ENCODE assay signal across 27 mouse cellular contexts in the genomic region with DNA sequence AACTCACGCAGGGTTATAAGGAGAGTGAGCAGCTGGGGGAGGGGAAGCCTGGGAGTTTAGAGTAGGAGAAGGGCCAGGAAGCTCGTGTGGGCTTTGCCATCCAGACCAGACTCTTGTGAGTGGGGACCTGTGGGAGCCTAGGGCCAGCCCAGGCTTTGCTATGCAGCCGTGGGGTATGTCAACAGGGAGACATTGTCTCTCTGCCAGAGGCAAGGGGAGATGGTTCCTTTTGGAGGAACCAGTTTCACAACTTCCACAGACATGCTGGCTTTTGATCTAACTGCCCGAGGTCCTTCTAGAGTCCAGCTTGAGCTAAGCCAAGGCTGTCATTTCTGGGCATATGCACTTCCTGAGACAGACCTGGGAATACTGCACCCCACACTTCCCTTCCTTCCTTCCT. TPM values are rescaled to one million over a fixed set of nuclear protein-coding genes. Genes with fewer than 3 reads are reported as not detected.
DNase-seq lines count a peak whose midpoint lies in the region; ATAC-seq and TF ChIP-seq lines count a peak whose summit lies in the region.
"Had no signal": no experiment of that assay in that cellular context is flagged by ENCODE, and none has a peak within 500 bp of the region (broad histone marks: within the 10 kb centered on the region; RNA-seq: fewer than 3 reads in every experiment).

No protein-coding gene starts in this region.

- DNase-seq in kidney, adult 8-10 months, result no peak
- no peak for DNase-seq in midbrain, embryonic 10.5 days (ENCODE audit: low spot score)
- DNase-seq in midbrain, postnatal 0 days (ENCODE audit: low spot score), result no peak
- no peak for DNase-seq in cerebellum, adult 11-12 months
- DNase-seq in left cerebral cortex, postnatal 10 days (ENCODE audit: extremely low spot score in 1 of 2, low spot score in 2 of 2), result no peak
- DNase-seq: adrenal gland, postnatal 10 days; cerebellum, adult 9-11 months; embryo, embryonic 11 days; gastrocnemius, adult 2 months; heart, postnatal 10 days; kidney, postnatal 36 days; liver, embryonic 13.5 days; lung, adult 18-20 months; thymus, postnatal 25 days had no signal

- no peaks in the 10 kb centered on the region for H3K9me3 ChIP-seq in kidney, embryonic 15.5 days (replicated peaks)
- H3K9me3 ChIP-seq in midbrain, embryonic 10.5 days (replicated peaks), result no peaks in the 10 kb centered on the region
- no peaks in the 10 kb centered on the region for H3K9me3 ChIP-seq in midbrain, postnatal 0 days (ENCODE audit: low read length)
- H3K9me3 ChIP-seq: embryonic facial prominence, embryonic 13.5 days; heart, embryonic 13.5 days; limb, embryonic 10.5 days; limb, embryonic 15.5 days; liver, embryonic 13.5 days; midbrain, embryonic 13.5 days had no signal

- no peak overlapping the region for H3K4me2 ChIP-seq in kidney, embryonic 15.5 days
- H3K4me2 ChIP-seq in midbrain, postnatal 0 days (ENCODE audit: low read depth, low read length, poor library complexity, severe bottlenecking), result no peak overlapping the region
- H3K4me2 ChIP-seq: embryonic facial prominence, embryonic 13.5 days; heart, embryonic 13.5 days; hindbrain, embryonic 14.5 days; limb, embryonic 15.5 days; liver, embryonic 13.5 days; midbrain, embryonic 13.5 days had no signal

- H3K4me1 ChIP-seq in kidney, embryonic 15.5 days, result peaks cover 5% of the 10 kb centered on the region; the same call in 1 of the 2 replicates
- H3K4me1 ChIP-seq in midbrain, embryonic 10.5 days, result peaks cover 27% of the 10 kb centered on the region
- peaks cover 3% of the 10 kb centered on the region; the same call in 1 of the 2 replicates for H3K4me1 ChIP-seq in midbrain, postnatal 0 days (ENCODE audit: insufficient read depth, low read length)
- H3K4me1 ChIP-seq: limb, embryonic 15.5 days; liver, embryonic 13.5 days had no signal

- no peaks in the 10 kb centered on the region for H3K27me3 ChIP-seq in kidney, embryonic 15.5 days
- no peaks in the 10 kb centered on the region for H3K27me3 ChIP-seq in midbrain, embryonic 10.5 days (ENCODE audit: low read depth, poor library complexity, severe bottlenecking)
- H3K27me3 ChIP-seq in midbrain, postnatal 0 days (ENCODE audit: insufficient read depth, low read length), result no peaks in the 10 kb centered on the region
- H3K27me3 ChIP-seq: embryonic facial prominence, embryonic 13.5 days; heart, embryonic 13.5 days; limb, embryonic 15.5 days; midbrain, embryonic 13.5 days; Patski had no signal

- intact Hi-C loops in left cerebral cortex, postnatal 10 days (cut with DNase I), result no loop called here

- no peak overlapping the region for H3K4me3 ChIP-seq in kidney, embryonic 15.5 days (replicated peaks)
- no peak overlapping the region for H3K4me3 ChIP-seq in midbrain, embryonic 10.5 days
- H3K4me3 ChIP-seq in midbrain, postnatal 0 days (ENCODE audit: low read depth, low read length), result no peak overlapping the region
- H3K4me3 ChIP-seq: embryonic facial prominence, embryonic 13.5 days; erythroblast, embryonic 14.5 days; gastrocnemius, adult 2 months; heart, embryonic 13.5 days; limb, embryonic 10.5 days; limb, embryonic 15.5 days; liver, embryonic 13.5 days; midbrain, embryonic 13.5 days had no signal

- peak; percentile 55; the same call in 1 of the 2 replicates for ATAC-seq in kidney, embryonic 15.5 days (replicated peaks; ENCODE audit: low FRiP score)
- no peak for ATAC-seq in midbrain, postnatal 0 days (ENCODE audit: low FRiP score)
- peak; percentile 52; the same call in 1 of the 2 replicates for ATAC-seq in megakaryocyte progenitor cell, adult 5-6 weeks (replicated peaks; ENCODE audit: poor library complexity)
- ATAC-seq: forebrain, embryonic 16.5 days; midbrain, embryonic 13.5 days had no signal

- no peak for TF ChIP-seq CTCF in midbrain, postnatal 0 days (IDR thresholded peaks at IDR 0.05)

- no peak overlapping the region for H3K27ac ChIP-seq in kidney, embryonic 15.5 days
- 0 out of 2 replicates have a peak overlapping the region, but pooled peaks have one; percentile 35 for H3K27ac ChIP-seq in midbrain, embryonic 10.5 days (replicated peaks)
- no peak overlapping the region for H3K27ac ChIP-seq in midbrain, postnatal 0 days (ENCODE audit: low read depth, low read length)
- H3K27ac ChIP-seq: embryonic facial prominence, embryonic 13.5 days; gastrocnemius, adult 2 months; heart, embryonic 13.5 days; hindbrain, embryonic 14.5 days; limb, embryonic 10.5 days; limb, embryonic 15.5 days; liver, embryonic 13.5 days; midbrain, embryonic 13.5 days had no signal

- no peak overlapping the region for H3K9ac ChIP-seq in kidney, embryonic 15.5 days
- no peak overlapping the region for H3K9ac ChIP-seq in midbrain, postnatal 0 days (replicated peaks; ENCODE audit: low read length, poor library complexity, severe bottlenecking)
- H3K9ac ChIP-seq: embryonic facial prominence, embryonic 13.5 days; heart, embryonic 13.5 days; hindbrain, embryonic 14.5 days; limb, embryonic 15.5 days; liver, embryonic 13.5 days; midbrain, embryonic 13.5 days had no signal

- no peaks in the 10 kb centered on the region for H3K36me3 ChIP-seq in kidney, embryonic 15.5 days
- H3K36me3 ChIP-seq in midbrain, embryonic 10.5 days, result no peaks in the 10 kb centered on the region
- H3K36me3 ChIP-seq in midbrain, postnatal 0 days (ENCODE audit: insufficient read depth, low read length), result no peaks in the 10 kb centered on the region
- H3K36me3 ChIP-seq: embryonic facial prominence, embryonic 13.5 days; heart, embryonic 13.5 days; limb, embryonic 10.5 days; limb, embryonic 15.5 days; liver, embryonic 13.5 days; midbrain, embryonic 13.5 days had no signal

- 41% methylated on average over 4 of the region's 4 CpGs for WGBS in kidney, embryonic 15.5 days
- 51% methylated on average over 4 of the region's 4 CpGs for WGBS in midbrain, embryonic 10.5 days
- 58% methylated on average over 4 of the region's 4 CpGs for WGBS in midbrain, postnatal 0 days

RNA-seq across cellular contexts. Expression of a gene that starts 25.4 kb away (rescaled TPM):
- polyA plus RNA-seq in kidney, embryonic 15.5 days (2015; fragmentation: Nextera tagmentation; extraction: Ambion mirVana), result 8.7 and 9.5 TPM in 2 replicates
- polyA plus RNA-seq in midbrain, embryonic 10.5 days (2016; fragmentation: Nextera tagmentation; extraction: Ambion mirVana), result 2.0 and 2.5 TPM in 2 replicates
- total RNA-seq in midbrain, postnatal 0 days (2014; rRNA removed), result 1.5 and 2.3 TPM in 2 replicates
- polyA plus RNA-seq in midbrain, postnatal 0 days (2015; fragmentation: Nextera tagmentation; extraction: Ambion mirVana), result 0.90 and 1.0 TPM in 2 replicates
- total RNA-seq in megakaryocyte progenitor cell, adult 5-6 weeks (2015), result 1.2 and 2.4 TPM in 2 replicates
- 0.41 and 1.5 TPM in 2 replicates for total RNA-seq in megakaryocyte progenitor cell, adult 5-6 weeks (2017)
- under 1 TPM; 0.58 to 0.75 TPM for total RNA-seq in left cerebral cortex, postnatal 10 days (2021)
- total RNA-seq: MEL; monocyte, adult 5-6 weeks had no signal
